Mouse (Mus musculus): ENCODE data around the gene Kazald1. TPM values are rescaled to one million over a fixed set of nuclear protein-coding genes. Genes with fewer than 3 reads are reported as not detected.
"Not testable (repeated sequence)": the region's sequence is repeated elsewhere in the genome, so short reads cannot be mapped to it uniquely, and the experiment has no call there.

Kazald1 gene
- 1 to 10 TPM; 8.0 to 8.9 TPM for total RNA-seq (2021)
- long read RNA-seq, experiment 1, transcript Kazald1-201 (5 exons, 1,380 nt) = major isoform, 7 of 15 reads
- long read RNA-seq, experiment 1, partial matches to known transcripts = 6 of 15 reads
- long read RNA-seq, experiment 1, other reads (novel, unspliced or antisense) = 2 of 15 reads
- long read RNA-seq, experiment 2, transcript Kazald1-201 (5 exons, 1,380 nt) = major isoform, 11 of 24 reads
- long read RNA-seq, experiment 2, partial matches to known transcripts = 9 of 24 reads
- long read RNA-seq, experiment 2, other reads (novel, unspliced or antisense) = 4 of 24 reads

- DNase-seq (ENCODE audit: low spot score in 2 of 2) = peak; percentile 86 to 93
These were observed at the start of gene Kazald1 for GRCm38 (mm10) chr19:45074580-45075322. Gene Kazald1 (plus strand): TSS chr19:45075241.

- no peak for DNase-seq (ENCODE audit: low spot score in 2 of 2)
These were observed 49.0 kb upstream of the Kazald1 start for GRCm38 (mm10) chr19:45025937-45026568.

- no peak for DNase-seq (ENCODE audit: low spot score in 2 of 2)
These were observed 47.9 kb upstream of the Kazald1 start for GRCm38 (mm10) chr19:45026958-45027670.

GRCm38 (mm10) chr19:45027848-45028247 is 47.2 kb upstream of the Kazald1 start:
- no peak for DNase-seq (ENCODE audit: low spot score in 2 of 2)

GRCm38 (mm10) chr19:45028746-45029145 is 46.3 kb upstream of the Kazald1 start:
- DNase-seq (ENCODE audit: low spot score in 2 of 2) = no peak

- no peak for DNase-seq (ENCODE audit: low spot score in 2 of 2)
These were observed 45.5 kb upstream of the Kazald1 start for GRCm38 (mm10) chr19:45029571-45029970.

- DNase-seq (ENCODE audit: low spot score in 2 of 2) = peak in 1 of 2 experiments; percentile 75
These were observed 44.9 kb upstream of the Kazald1 start for GRCm38 (mm10) chr19:45030111-45030510.

GRCm38 (mm10) chr19:45030746-45031693 is 44.0 kb upstream of the Kazald1 start:
- DNase-seq (ENCODE audit: low spot score in 2 of 2) = peak in 1 of 2 experiments; percentile 78

GRCm38 (mm10) chr19:45031780-45032179 is 43.3 kb upstream of the Kazald1 start:
- peak in 1 of 2 experiments; percentile 74 for DNase-seq (ENCODE audit: low spot score in 2 of 2)

- no peak for DNase-seq (ENCODE audit: low spot score in 2 of 2)
These were observed 42.3 kb upstream of the Kazald1 start for GRCm38 (mm10) chr19:45032570-45033332.

GRCm38 (mm10) chr19:45036867-45037266 is 38.2 kb upstream of the Kazald1 start:
- DNase-seq (ENCODE audit: low spot score in 2 of 2) = peak in 1 of 2 experiments; percentile 71

- not testable (repeated sequence) for DNase-seq (ENCODE audit: low spot score in 2 of 2)
These were observed 36.8 kb upstream of the Kazald1 start for GRCm38 (mm10) chr19:45038198-45038597.

GRCm38 (mm10) chr19:45040214-45040613 is 34.8 kb upstream of the Kazald1 start:
- DNase-seq (ENCODE audit: low spot score in 2 of 2) = no peak

- no peak for DNase-seq (ENCODE audit: low spot score in 2 of 2)
These were observed 30.6 kb upstream of the Kazald1 start for GRCm38 (mm10) chr19:45044389-45044927.

GRCm38 (mm10) chr19:45045236-45045635 is 29.8 kb upstream of the Kazald1 start:
- no peak for DNase-seq (ENCODE audit: low spot score in 2 of 2)

GRCm38 (mm10) chr19:45045651-45046050 is 29.4 kb upstream of the Kazald1 start, which contains the start of gene Pdzd7:
Gene Pdzd7 (minus strand): TSS chr19:45045717.
- no peak for DNase-seq (ENCODE audit: low spot score in 2 of 2)

- DNase-seq (ENCODE audit: low spot score in 2 of 2) = peak in 1 of 2 experiments; percentile 81
These were observed 28.3 kb upstream of the Kazald1 start for GRCm38 (mm10) chr19:45046523-45047321.

- peak; percentile 94 to 96 for DNase-seq (ENCODE audit: low spot score in 2 of 2)
These were observed 27.6 kb upstream of the Kazald1 start, which contains the start of gene Sfxn3 for GRCm38 (mm10) chr19:45047417-45047934. Gene Sfxn3 (plus strand): TSS chr19:45047503.
